18 mouse cellular contexts compared by ENCODE assay signal in the genomic region with DNA sequence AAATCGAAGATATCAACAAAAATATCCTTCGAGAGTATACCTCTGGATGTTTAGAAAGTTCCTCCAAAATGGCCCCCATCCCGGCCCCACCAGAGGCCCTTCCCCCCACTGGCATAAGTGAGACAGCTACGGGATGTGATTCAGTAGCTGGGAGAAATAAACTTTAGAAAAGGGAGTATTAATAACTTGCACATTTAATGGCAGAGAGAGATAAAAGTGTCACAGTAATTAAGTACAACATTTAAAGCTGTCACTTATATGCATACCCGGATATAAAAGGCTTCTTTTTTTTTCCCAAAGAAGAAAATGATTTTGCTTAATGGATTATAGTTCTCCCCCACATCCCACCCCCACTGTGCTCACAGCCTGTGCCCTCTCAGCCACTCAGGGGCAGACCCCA.
"Had no signal": no experiment of that assay in that cellular context is flagged by ENCODE, and none has a peak within 500 bp of the region (broad histone marks: within the 10 kb centered on the region; RNA-seq: fewer than 3 reads in every experiment).

No protein-coding gene starts in this region.

- H3K4me2 ChIP-seq: lung, embryonic 14.5 days; midbrain, embryonic 12.5 days; neural tube, embryonic 13.5 days; neural tube, embryonic 15.5 days had no signal

- H3K4me1 ChIP-seq: midbrain, embryonic 10.5 days; midbrain, embryonic 12.5 days; neural tube, embryonic 13.5 days; neural tube, embryonic 15.5 days had no signal

- H3K4me3 ChIP-seq: midbrain, embryonic 10.5 days; midbrain, embryonic 12.5 days; myocyte; neural tube, embryonic 13.5 days; neural tube, embryonic 15.5 days had no signal

- ATAC-seq: midbrain, embryonic 16.5 days had no signal

- H3K27me3 ChIP-seq: midbrain, embryonic 12.5 days; neural tube, embryonic 13.5 days; neural tube, embryonic 15.5 days had no signal

- H3K36me3 ChIP-seq: midbrain, embryonic 10.5 days; midbrain, embryonic 12.5 days; neural tube, embryonic 13.5 days had no signal

- H3K9me3 ChIP-seq: midbrain, embryonic 10.5 days; midbrain, embryonic 12.5 days; neural tube, embryonic 13.5 days; neural tube, embryonic 15.5 days had no signal

- H3K9ac ChIP-seq: lung, embryonic 14.5 days; midbrain, embryonic 12.5 days; neural tube, embryonic 13.5 days; neural tube, embryonic 15.5 days had no signal

- H3K27ac ChIP-seq: midbrain, embryonic 10.5 days; midbrain, embryonic 12.5 days; neural tube, embryonic 13.5 days; neural tube, embryonic 15.5 days had no signal

- DNase-seq: lung, adult 18-20 months; lung, embryonic 14.5 days; lung, postnatal 10 days; lung, postnatal 4 days; midbrain, embryonic 14.5 days; retina, postnatal 1 day; right cerebral cortex, adult 18-20 months; right cerebral cortex, postnatal 25 days; right cerebral cortex, postnatal 4 days; spleen, adult 18-20 months; thymus, adult 18-20 months; thymus, postnatal 25 days had no signal
